Mouse (Mus musculus): ENCODE measurements around the gene Baat.
A peak's percentile ranks its signal among the peaks of the same experiment; 100 is the strongest.
"Not testable (repeated sequence)": the region's sequence is repeated elsewhere in the genome, so short reads cannot be mapped to it uniquely, and the experiment has no call there.

The Baat gene

GRCm38 (mm10) chr4:49485442-49485841, 20.9 kb downstream of the Baat start:
- no peak for DNase-seq (ENCODE audit: low spot score in 2 of 2)

- no peak for DNase-seq (ENCODE audit: low spot score in 2 of 2)
Measured at GRCm38 (mm10) chr4:49480896-49481295, 25.5 kb downstream of the Baat start.

GRCm38 (mm10) chr4:49480104-49480760, 26.1 kb downstream of the Baat start:
- no peak for DNase-seq (ENCODE audit: low spot score in 2 of 2)

GRCm38 (mm10) chr4:49479035-49479434, 27.3 kb downstream of the Baat start:
- DNase-seq (ENCODE audit: low spot score in 2 of 2) = not testable (repeated sequence)

- DNase-seq (ENCODE audit: low spot score in 2 of 2) = peak; percentile 36 to 82
Measured at GRCm38 (mm10) chr4:49478118-49478877, 28.1 kb downstream of the Baat start.

GRCm38 (mm10) chr4:49474583-49474982, 31.8 kb downstream of the Baat start:
- DNase-seq (ENCODE audit: low spot score in 2 of 2) = no peak

- no peak for DNase-seq (ENCODE audit: low spot score in 2 of 2)
Measured at GRCm38 (mm10) chr4:49473435-49474100, 32.8 kb downstream of the Baat start, which contains the start of gene Acnat1. Gene Acnat1, minus strand, starts transcription at chr4:49473912.

- no peak for DNase-seq (ENCODE audit: low spot score in 2 of 2)
Measured at GRCm38 (mm10) chr4:49469435-49470151, 36.8 kb downstream of the Baat start.

GRCm38 (mm10) chr4:49467360-49467759, 39.0 kb downstream of the Baat start:
- DNase-seq (ENCODE audit: low spot score in 2 of 2) = no peak

- DNase-seq (ENCODE audit: low spot score in 2 of 2) = no peak
Measured at GRCm38 (mm10) chr4:49456171-49456570, 50.2 kb downstream of the Baat start.

GRCm38 (mm10) chr4:49451848-49452551, 54.4 kb downstream of the Baat start:
- DNase-seq (ENCODE audit: low spot score in 2 of 2) = no peak

GRCm38 (mm10) chr4:49451133-49451847, 55.1 kb downstream of the Baat start:
- DNase-seq (ENCODE audit: low spot score in 2 of 2) = not testable (repeated sequence)

Data from spleen, postnatal 10 days (tissue).